12 mouse cellular contexts compared by ENCODE assay signal in genomic region chr8:114342276-114342675, GRCm38 (mm10).
DNase-seq lines count a peak whose midpoint lies in the region; ATAC-seq and TF ChIP-seq lines count a peak whose summit lies in the region.
"Had no signal": no experiment of that assay in that cellular context is flagged by ENCODE, and none has a peak within 500 bp of the region (broad histone marks: within the 10 kb centered on the region; RNA-seq: fewer than 3 reads in every experiment).

No protein-coding gene starts in this region.

- no peaks in the 10 kb centered on the region for H3K27me3 ChIP-seq in kidney, postnatal 0 days (ENCODE audit: insufficient read depth, low read length)
- H3K27me3 ChIP-seq in testis, adult 2 months (ENCODE audit: control insufficient read depth, insufficient read depth, low read length): no peaks in the 10 kb centered on the region
- H3K27me3 ChIP-seq in small intestine, adult 2 months (ENCODE audit: control insufficient read depth, insufficient read depth, low read length): no peaks in the 10 kb centered on the region
- H3K27me3 ChIP-seq: kidney, embryonic 15.5 days had no signal

- DNase-seq in adrenal gland, postnatal 25 days: peak; percentile 8
- DNase-seq in adrenal gland, adult 8-10 months: no peak
- no peak for DNase-seq in kidney, postnatal 0 days (ENCODE audit: low spot score)
- no peak for DNase-seq in kidney, postnatal 10 days
- no peak for DNase-seq in testis, postnatal 10 days (ENCODE audit: low spot score)
- no peak for DNase-seq in neural tube, embryonic 10.5 days (ENCODE audit: extremely low spot score, low spot score)
- DNase-seq: cerebellum, adult 11 months; gastrocnemius, postnatal 25 days; heart, postnatal 36 days had no signal

- no peaks in the 10 kb centered on the region for H3K36me3 ChIP-seq in kidney, postnatal 0 days (ENCODE audit: insufficient read depth, low read length)
- H3K36me3 ChIP-seq in testis, adult 2 months (ENCODE audit: control insufficient read depth, insufficient read depth, low read length): no peaks in the 10 kb centered on the region
- H3K36me3 ChIP-seq in small intestine, adult 2 months (ENCODE audit: control insufficient read depth, insufficient read depth, low read length): no peaks in the 10 kb centered on the region
- H3K36me3 ChIP-seq: kidney, embryonic 15.5 days had no signal

- TF ChIP-seq CTCF in kidney, postnatal 0 days (IDR thresholded peaks at IDR 0.05; ENCODE audit: low read depth): peak; percentile 48
- TF ChIP-seq CTCF in testis, adult 2 months (IDR thresholded peaks at IDR 0.05; ENCODE audit: control insufficient read depth, insufficient read depth, insufficient replicate concordance, low read depth, low read length): peak; percentile 75; the same call in 1 of the 2 replicates
- peak; percentile 21; the same call in 1 of the 2 replicates for TF ChIP-seq CTCF in small intestine, adult 2 months (IDR thresholded peaks at IDR 0.05; ENCODE audit: extremely low read depth, insufficient read length, insufficient replicate concordance, low read depth, low read length)

- H3K27ac ChIP-seq in kidney, postnatal 0 days: no peak overlapping the region
- H3K27ac ChIP-seq in testis, adult 2 months (ENCODE audit: control insufficient read depth, insufficient read depth, low read depth, low read length): no peak overlapping the region
- no peak overlapping the region for H3K27ac ChIP-seq in small intestine, adult 2 months (ENCODE audit: insufficient read depth, low read depth, low read length)
- H3K27ac ChIP-seq: kidney, embryonic 15.5 days had no signal

- H3K4me2 ChIP-seq in kidney, postnatal 0 days (ENCODE audit: low read length): no peak overlapping the region
- H3K4me2 ChIP-seq: kidney, embryonic 15.5 days had no signal

- H3K9me3 ChIP-seq in kidney, postnatal 0 days (replicated peaks; ENCODE audit: low read length): no peaks in the 10 kb centered on the region
- H3K9me3 ChIP-seq: kidney, embryonic 15.5 days had no signal

- no peaks in the 10 kb centered on the region for H3K4me1 ChIP-seq in kidney, postnatal 0 days (replicated peaks; ENCODE audit: insufficient read depth, low read length)
- H3K4me1 ChIP-seq in testis, adult 2 months (ENCODE audit: control insufficient read depth, insufficient read depth, low read length): no peaks in the 10 kb centered on the region
- no peaks in the 10 kb centered on the region for H3K4me1 ChIP-seq in small intestine, adult 2 months (ENCODE audit: control insufficient read depth, insufficient read depth, insufficient read length, low read length)
- H3K4me1 ChIP-seq: kidney, embryonic 15.5 days had no signal

- H3K9ac ChIP-seq in kidney, postnatal 0 days (ENCODE audit: low read depth, low read length): no peak overlapping the region
- H3K9ac ChIP-seq: kidney, embryonic 15.5 days had no signal

- no peak for TF ChIP-seq POLR2A in testis, adult 2 months (IDR thresholded peaks at IDR 0.05; ENCODE audit: control insufficient read depth, low read depth, low read length)
- no peak for TF ChIP-seq POLR2A in small intestine, adult 2 months (IDR thresholded peaks at IDR 0.05; ENCODE audit: low read depth, low read length)

- no peak for ATAC-seq in kidney, postnatal 0 days (replicated peaks; ENCODE audit: low FRiP score, low read depth)

- H3K4me3 ChIP-seq in kidney, postnatal 0 days (replicated peaks; ENCODE audit: low read depth, low read length): no peak overlapping the region
- no peak overlapping the region for H3K4me3 ChIP-seq in testis, adult 2 months (ENCODE audit: control insufficient read depth, low read depth, low read length)
- H3K4me3 ChIP-seq in small intestine, adult 2 months (ENCODE audit: low read depth, low read length): no peak overlapping the region
- H3K4me3 ChIP-seq: kidney, embryonic 15.5 days had no signal

- WGBS in kidney, postnatal 0 days: 68% methylated on average over 5 of the region's 5 CpGs
- 65% methylated on average over 5 of the region's 5 CpGs for WGBS in small intestine, adult 2 months

Comparison
In these comparisons a context has a peak if more than half of its experiments do, and no peak if none do; other contexts are left out.
1. CTCF ChIP-seq: peak in every context shown above with its lines; median percentile 75 in testis, adult 2 months; 48 in kidney, postnatal 0 days; 21 in small intestine, adult 2 months.